Mouse (Mus musculus) embryonic stem cell, embryonic (primary cell): ENCODE measurements around the gene Gm8764.
"Not testable (repeated sequence)": the region's sequence is repeated elsewhere in the genome, so short reads cannot be mapped to it uniquely, and the experiment has no call there.

Experiments
- CTCF ChIA-PET, 4 experiments: fragments of 300-600 bp in 2 of 4; fragments of 350-600 bp in 2 of 4; sonication (Branson Sonifier 250); formaldehyde crosslinking; loops; one replicate each; lab custom pipeline; 2022; ENCODE audit warnings: inconsistent platforms in 2 of 4; lab: Charles Lee
- POLR2A ChIA-PET, 4 experiments: fragments of 300-600 bp in 2 of 4; fragments of 350-600 bp in 2 of 4; sonication (Branson Sonifier 250); formaldehyde crosslinking; loops; one replicate each; lab custom pipeline; 2022; ENCODE audit warnings: antibody characterized with exemption in 4 of 4, inconsistent platforms in 1 of 4; lab: Charles Lee

The Gm8764 gene

DNA sequence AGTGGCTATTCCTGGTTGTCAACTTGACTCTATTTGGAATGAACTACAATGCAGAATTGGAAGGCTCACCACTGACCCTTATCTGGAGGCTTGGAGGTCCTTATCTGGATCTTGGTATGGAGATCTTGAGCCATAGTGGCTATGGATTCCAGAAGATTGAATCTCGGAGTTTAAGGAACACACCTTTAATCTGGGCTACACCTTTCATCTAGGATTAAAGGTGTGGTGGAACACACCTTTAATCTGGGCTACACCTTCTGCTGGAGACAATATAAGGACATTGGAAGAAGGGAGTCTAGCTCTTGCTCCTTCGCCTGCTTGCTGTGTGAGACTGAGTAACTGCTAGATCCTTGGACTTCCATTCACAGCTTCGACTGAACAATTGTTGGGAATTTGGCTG lies at the start of gene Gm8764:
Gene Gm8764, plus strand, starts transcription at position 301 of the 400 bp plus-strand sequence.
- CTCF ChIA-PET, POLR2A ChIA-PET: not testable (repeated sequence)

DNA sequence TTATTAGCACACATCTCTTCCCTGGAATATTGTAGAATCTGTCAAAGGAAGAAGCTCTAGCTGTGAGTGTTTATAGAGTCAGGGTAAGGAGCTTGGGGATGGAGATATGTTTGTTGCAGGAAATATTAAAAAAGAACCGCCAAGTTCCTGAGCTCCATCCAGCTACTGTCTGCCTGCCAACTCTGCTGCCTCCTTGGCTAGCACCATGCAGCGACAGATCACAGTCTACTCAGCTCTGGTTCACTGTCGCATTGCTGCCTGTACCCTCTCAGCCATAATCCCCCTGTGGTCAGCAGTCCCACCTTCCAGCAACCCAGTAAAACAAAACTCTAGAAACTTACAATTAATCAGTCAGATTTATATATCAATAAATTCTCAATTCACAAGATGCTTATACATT lies 49.8 kb upstream of the Gm8764 start:
- CTCF ChIA-PET: no interaction called here
- POLR2A ChIA-PET: no interaction called here

DNA sequence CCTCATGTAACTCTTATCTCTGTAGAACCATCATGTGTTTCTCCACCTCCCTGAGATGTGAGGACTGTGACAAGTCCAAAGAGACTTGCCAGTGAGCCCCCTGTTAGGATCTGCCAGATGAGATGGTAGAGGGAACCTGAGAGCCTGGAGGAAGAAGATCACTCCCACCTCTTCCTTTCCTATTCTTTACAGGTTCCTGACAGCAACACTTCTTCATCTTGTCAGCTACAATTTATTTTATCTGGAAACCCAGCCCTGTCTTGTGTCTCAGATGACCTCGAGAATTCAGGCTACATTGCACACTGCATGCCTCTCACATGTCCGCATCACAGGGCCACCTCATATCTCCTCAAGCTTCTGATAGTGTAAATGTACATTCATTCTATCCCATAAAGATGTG lies 41.5 kb upstream of the Gm8764 start:
- POLR2A ChIA-PET: no interaction called here
- CTCF ChIA-PET: interaction anchor here in 1 of 4 experiments (0.6 kb wide), 1 partner anchor 1605 kb away, joined by 4 read pairs; no protein-coding TSS in a partner anchor

DNA sequence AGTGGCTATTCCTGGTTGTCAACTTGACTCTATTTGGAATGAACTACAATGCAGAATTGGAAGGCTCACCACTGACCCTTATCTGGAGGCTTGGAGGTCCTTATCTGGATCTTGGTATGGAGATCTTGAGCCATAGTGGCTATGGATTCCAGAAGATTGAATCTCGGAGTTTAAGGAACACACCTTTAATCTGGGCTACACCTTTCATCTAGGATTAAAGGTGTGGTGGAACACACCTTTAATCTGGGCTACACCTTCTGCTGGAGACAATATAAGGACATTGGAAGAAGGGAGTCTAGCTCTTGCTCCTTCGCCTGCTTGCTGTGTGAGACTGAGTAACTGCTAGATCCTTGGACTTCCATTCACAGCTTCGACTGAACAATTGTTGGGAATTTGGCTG lies 17.1 kb upstream of the Gm8764 start, which contains the start of gene Gm21293:
Gene Gm21293, plus strand, starts transcription at position 301 of the 400 bp plus-strand sequence.
- CTCF ChIA-PET, POLR2A ChIA-PET: not testable (repeated sequence)

DNA sequence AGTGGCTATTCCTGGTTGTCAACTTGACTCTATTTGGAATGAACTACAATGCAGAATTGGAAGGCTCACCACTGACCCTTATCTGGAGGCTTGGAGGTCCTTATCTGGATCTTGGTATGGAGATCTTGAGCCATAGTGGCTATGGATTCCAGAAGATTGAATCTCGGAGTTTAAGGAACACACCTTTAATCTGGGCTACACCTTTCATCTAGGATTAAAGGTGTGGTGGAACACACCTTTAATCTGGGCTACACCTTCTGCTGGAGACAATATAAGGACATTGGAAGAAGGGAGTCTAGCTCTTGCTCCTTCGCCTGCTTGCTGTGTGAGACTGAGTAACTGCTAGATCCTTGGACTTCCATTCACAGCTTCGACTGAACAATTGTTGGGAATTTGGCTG lies 8.6 kb upstream of the Gm8764 start, which contains the start of gene Gm6763:
Gene Gm6763, plus strand, starts transcription at position 301 of the 400 bp plus-strand sequence.
- POLR2A ChIA-PET: not testable (repeated sequence)

DNA sequence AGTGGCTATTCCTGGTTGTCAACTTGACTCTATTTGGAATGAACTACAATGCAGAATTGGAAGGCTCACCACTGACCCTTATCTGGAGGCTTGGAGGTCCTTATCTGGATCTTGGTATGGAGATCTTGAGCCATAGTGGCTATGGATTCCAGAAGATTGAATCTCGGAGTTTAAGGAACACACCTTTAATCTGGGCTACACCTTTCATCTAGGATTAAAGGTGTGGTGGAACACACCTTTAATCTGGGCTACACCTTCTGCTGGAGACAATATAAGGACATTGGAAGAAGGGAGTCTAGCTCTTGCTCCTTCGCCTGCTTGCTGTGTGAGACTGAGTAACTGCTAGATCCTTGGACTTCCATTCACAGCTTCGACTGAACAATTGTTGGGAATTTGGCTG lies 8.4 kb downstream of the Gm8764 start, which contains the start of gene Gm21304:
Gene Gm21304, plus strand, starts transcription at position 301 of the 400 bp plus-strand sequence.
- CTCF ChIA-PET, POLR2A ChIA-PET: not testable (repeated sequence)

More for the DNA sequence above, 8.6 kb upstream of the Gm8764 start, which contains the start of gene Gm6763:
- CTCF ChIA-PET: not testable (repeated sequence)

DNA sequence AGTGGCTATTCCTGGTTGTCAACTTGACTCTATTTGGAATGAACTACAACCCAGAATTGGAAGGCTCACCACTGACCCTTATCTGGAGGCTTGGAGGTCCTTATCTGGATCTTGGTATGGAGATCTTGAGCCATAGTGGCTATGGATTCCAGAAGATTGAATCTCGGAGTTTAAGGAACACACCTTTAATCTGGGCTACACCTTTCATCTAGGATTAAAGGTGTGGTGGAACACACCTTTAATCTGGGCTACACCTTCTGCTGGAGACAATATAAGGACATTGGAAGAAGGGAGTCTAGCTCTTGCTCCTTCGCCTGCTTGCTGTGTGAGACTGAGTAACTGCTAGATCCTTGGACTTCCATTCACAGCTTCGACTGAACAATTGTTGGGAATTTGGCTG lies 16.9 kb downstream of the Gm8764 start, which contains the start of gene Gm21312:
Gene Gm21312, plus strand, starts transcription at position 301 of the 400 bp plus-strand sequence.
- CTCF ChIA-PET, POLR2A ChIA-PET: not testable (repeated sequence)

DNA sequence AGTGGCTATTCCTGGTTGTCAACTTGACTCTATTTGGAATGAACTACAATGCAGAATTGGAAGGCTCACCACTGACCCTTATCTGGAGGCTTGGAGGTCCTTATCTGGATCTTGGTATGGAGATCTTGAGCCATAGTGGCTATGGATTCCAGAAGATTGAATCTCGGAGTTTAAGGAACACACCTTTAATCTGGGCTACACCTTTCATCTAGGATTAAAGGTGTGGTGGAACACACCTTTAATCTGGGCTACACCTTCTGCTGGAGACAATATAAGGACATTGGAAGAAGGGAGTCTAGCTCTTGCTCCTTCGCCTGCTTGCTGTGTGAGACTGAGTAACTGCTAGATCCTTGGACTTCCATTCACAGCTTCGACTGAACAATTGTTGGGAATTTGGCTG lies 25.4 kb downstream of the Gm8764 start, which contains the start of gene Gm20765:
Gene Gm20765, plus strand, starts transcription at position 301 of the 400 bp plus-strand sequence.
- POLR2A ChIA-PET, CTCF ChIA-PET: not testable (repeated sequence)

DNA sequence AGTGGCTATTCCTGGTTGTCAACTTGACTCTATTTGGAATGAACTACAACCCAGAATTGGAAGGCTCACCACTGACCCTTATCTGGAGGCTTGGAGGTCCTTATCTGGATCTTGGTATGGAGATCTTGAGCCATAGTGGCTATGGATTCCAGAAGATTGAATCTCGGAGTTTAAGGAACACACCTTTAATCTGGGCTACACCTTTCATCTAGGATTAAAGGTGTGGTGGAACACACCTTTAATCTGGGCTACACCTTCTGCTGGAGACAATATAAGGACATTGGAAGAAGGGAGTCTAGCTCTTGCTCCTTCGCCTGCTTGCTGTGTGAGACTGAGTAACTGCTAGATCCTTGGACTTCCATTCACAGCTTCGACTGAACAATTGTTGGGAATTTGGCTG lies 33.9 kb downstream of the Gm8764 start, which contains the start of gene Gm4340:
Gene Gm4340, plus strand, starts transcription at position 301 of the 400 bp plus-strand sequence.
- CTCF ChIA-PET, POLR2A ChIA-PET: not testable (repeated sequence)

DNA sequence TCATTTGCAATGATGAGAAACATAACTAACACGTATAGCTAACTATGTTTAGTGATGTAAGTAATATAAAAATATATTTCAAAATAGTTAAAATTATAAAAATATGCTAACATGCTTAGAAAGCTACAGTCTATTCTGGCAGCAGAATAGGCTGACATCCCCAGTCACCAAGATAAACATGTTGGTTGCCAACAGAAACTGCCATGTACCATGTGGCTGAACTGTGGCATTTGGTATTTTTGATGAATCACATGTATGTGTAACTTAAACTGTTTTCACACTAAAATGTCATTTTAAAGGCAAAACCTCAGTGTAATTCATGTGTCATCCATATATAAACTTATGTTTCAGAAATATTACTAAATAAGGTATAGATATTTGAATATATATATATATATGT lies 49.8 kb downstream of the Gm8764 start:
- CTCF ChIA-PET: no interaction called here
- POLR2A ChIA-PET: no interaction called here

DNA sequence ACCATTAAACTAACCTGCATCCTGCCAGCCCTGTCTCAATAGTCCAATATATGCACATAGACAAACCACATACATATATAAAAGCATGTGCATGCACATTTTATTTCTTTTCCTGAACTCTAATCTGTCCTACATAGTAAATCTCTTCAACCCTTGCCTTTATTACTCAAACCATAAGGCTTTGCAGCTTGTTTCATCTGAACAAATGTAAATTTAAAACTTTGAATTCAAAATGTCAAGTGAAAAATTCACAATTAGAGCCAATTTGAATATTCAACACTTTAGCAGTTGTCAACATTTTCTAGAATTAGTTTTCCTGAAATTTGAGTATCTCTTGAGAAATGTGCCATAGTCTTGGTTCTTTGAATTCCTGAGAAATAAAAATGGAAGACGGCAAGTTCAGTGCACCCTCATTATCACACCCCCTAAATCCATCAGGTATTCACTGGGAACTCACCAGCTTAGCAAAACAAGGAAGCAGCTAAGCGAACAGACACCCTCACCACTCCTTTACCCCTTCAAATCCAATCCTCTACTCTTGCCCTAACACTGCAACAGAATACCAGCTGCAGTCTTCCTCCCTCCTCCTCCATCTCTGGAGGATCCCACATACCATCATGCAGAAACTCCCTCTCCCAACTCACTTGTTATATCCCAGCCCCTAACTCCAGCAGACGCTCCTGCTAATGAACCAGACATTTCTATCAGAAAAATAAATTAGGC lies 50.6 kb downstream of the Gm8764 start:
- ChIA-PET CTCF (no interaction called here), POLR2A (no interaction called here)
